Mouse (Mus musculus) midbrain, postnatal 0 days (tissue): Measurements from ENCODE around the gene Ap4e1. TPM values are rescaled to one million over a fixed set of nuclear protein-coding genes. Genes with fewer than 3 reads are reported as not detected.
"Not testable (repeated sequence)": the region's sequence is repeated elsewhere in the genome, so short reads cannot be mapped to it uniquely, and the experiment has no call there.

Source experiments
- ATAC-seq: fragments of 200-750 bp; cut with Nextera tagmentation; 2 replicates; pipeline ENCODE4 v1.8.0; 2017; ENCODE audit warnings: moderate number of reproducible peaks, mild to moderate bottlenecking, moderate TSS enrichment, moderate library complexity; ENCODE audit not compliant: low FRiP score
- DNase-seq: peaks from one replicate; pipeline ENCODE4 v3.0.0-alpha.2; 2015; ENCODE audit warnings: low spot score
- H3K27ac ChIP-seq: fragments of 300-500 bp; sonication (generic); 2 replicates; pipeline ENCODE4 v1.5.1; 2014; ENCODE audit warnings: low read depth, mild to moderate bottlenecking, low read length, mixed read lengths
- H3K27me3 ChIP-seq: fragments of 300-500 bp; sonication (generic); 2 replicates; pipeline ENCODE4 v1.6.1; 2014; ENCODE audit warnings: low read length, control low read depth, mixed read lengths; ENCODE audit not compliant: insufficient read depth
- H3K36me3 ChIP-seq: fragments of 300-500 bp; sonication (generic); 2 replicates; pipeline ENCODE4 v1.6.1; 2014; ENCODE audit warnings: low read length, control low read depth, mixed read lengths; ENCODE audit not compliant: insufficient read depth
- H3K4me1 ChIP-seq: fragments of 300-500 bp; sonication (generic); 2 replicates; pipeline ENCODE4 v1.6.1; 2014; ENCODE audit warnings: mild to moderate bottlenecking, control low read depth, antibody characterized with exemption, low read length, mixed read lengths; ENCODE audit not compliant: insufficient read depth
- H3K4me2 ChIP-seq: fragments of 300-500 bp; sonication (generic); 2 replicates; pipeline ENCODE4 v1.6.1; 2014; ENCODE audit warnings: low read depth, mild to moderate bottlenecking, low read length, mixed read lengths; ENCODE audit not compliant: poor library complexity, severe bottlenecking
- H3K4me3 ChIP-seq: fragments of 300-500 bp; sonication (generic); 2 replicates; pipeline ENCODE4 v1.5.1; 2014; ENCODE audit warnings: low read depth, mild to moderate bottlenecking, low read length, moderate library complexity
- H3K9ac ChIP-seq: fragments of 300-500 bp; sonication (generic); replicated peaks from 2 replicates; pipeline ENCODE4 v1.6.1; 2014; ENCODE audit warnings: mild to moderate bottlenecking, low read length, moderate library complexity, mixed read lengths; ENCODE audit not compliant: poor library complexity, severe bottlenecking
- H3K9me3 ChIP-seq: fragments of 300-500 bp; sonication (generic); 2 replicates; pipeline ENCODE4 v1.6.1; 2016; ENCODE audit warnings: low read length, control low read depth
- CTCF ChIP-seq: IDR thresholded peaks from 2 replicates; pipeline ENCODE4 v1.5.1; 2016; ENCODE audit warnings: antibody characterized with exemption, mild to moderate bottlenecking
- WGBS: fragments of 180-500 bp; shearing (Covaris S2); extraction: QIAGEN DNeasy Blood & Tissue Kit; methylation state at CpG from one replicate; pipeline ENCODE4 v1.1.7; 2014; 5-methylcytosine and 5-hydroxymethylcytosine counted together
- microRNA-seq: library from miRNA; unstranded; fragments of <30 nt; microRNA quantifications from one replicate; pipeline ENCODE4, GENCODE M21; 2016; ENCODE audit warnings: borderline number of aligned reads
- polyA plus RNA-seq: library from polyadenylated mRNA; unstranded; fragments of >200 nt; fragmentation: Nextera tagmentation; extraction: Ambion mirVana; gene quantifications from 2 replicates; pipeline ENCODE4 v1.2.1, GENCODE M21; 2015
- total RNA-seq: library from RNA; depleted of rRNA; stranded (reverse); fragments of >200 nt; gene quantifications from 2 replicates; pipeline ENCODE4 v1.2.3, GENCODE M21; 2014; rRNA removed

Ap4e1 gene
- total and polyA plus RNA-seq, 2 experiments from 2014 or later, result 7.0 to 13.1 TPM

DNA sequence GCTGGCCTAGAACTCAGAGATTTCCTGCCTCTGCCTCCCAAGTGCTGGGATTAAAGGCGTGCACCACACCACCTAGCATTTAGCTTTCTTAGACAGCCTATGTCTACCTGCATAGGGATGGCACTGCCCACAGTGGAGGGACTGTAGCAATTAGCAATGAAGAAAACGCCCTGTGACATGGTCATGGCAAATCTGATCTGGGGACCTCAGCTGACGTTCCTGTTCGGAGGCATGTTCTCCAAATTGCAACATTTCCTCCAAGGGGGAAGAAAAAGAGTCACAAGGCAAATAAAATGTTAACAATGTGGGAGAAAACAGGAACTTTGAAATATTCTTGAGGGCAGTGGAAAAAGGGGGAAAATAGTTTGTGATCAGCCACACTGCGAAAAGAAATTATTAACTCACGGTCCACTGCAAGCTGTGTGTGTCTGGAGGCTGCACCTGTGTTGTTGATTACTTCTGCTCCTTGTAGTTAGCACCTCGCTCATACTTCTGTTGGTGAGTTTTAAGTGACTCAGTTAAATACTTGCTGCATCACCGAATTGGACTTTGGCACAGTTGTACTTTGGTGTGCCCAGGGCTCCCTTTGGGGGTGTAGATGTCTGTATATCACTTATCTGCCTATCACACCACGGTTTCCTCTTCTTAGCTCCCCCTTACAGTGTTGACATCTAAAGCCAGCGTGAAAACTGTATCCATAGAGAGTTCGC is 71.5 kb downstream of the Ap4e1 start:
- Histone ChIP-seq H3K9me3 (no peaks in the 10 kb centered on the region), H3K9ac (no peak overlapping the region), H3K4me2 (no peak overlapping the region), H3K4me3 (no peak overlapping the region), H3K4me1 (no peaks in the 10 kb centered on the region), H3K27me3 (no peaks in the 10 kb centered on the region), H3K27ac (no peak overlapping the region), H3K36me3 (no peaks in the 10 kb centered on the region)
- no peak for TF ChIP-seq CTCF
- WGBS, result 93% methylated on average over 11 of the region's 11 CpGs
- ATAC-seq, result no peak
- no peak for DNase-seq

DNA sequence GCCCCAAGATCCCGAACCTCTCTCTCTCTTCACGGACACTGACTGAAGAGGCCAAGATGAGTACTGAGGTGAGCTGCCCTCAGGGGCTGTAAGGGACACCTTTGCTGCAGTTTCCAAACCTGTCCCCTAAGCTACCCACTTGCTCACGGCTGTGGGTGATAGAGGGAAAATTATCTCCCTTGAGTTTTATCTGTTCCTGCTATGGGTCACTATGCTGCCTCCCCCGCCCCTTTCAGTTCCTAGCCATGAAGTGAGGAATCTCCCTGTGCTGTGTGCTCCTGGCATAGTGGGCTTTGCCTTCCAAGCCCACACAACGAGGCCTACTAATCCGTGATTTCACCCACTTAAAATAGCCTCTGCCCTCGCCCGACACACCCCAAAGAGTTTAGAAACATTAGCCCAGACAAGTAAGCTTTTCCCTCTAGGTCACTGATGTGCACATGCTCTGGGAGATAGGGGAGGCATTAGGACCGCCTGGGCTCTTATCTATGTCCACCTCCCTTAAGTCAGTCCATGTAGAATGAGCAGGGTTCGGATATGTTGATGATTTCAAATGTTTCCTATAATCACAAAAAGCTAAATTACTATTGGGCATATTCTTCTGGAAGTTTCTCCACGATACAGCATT is 72.2 kb downstream of the Ap4e1 start:
- H3K4me2 ChIP-seq, result no peak overlapping the region
- no peaks in the 10 kb centered on the region for H3K36me3 ChIP-seq
- no peaks in the 10 kb centered on the region for H3K9me3 ChIP-seq
- no peak for DNase-seq
- no peak for ATAC-seq
- H3K4me1 ChIP-seq, result no peaks in the 10 kb centered on the region
- no peak overlapping the region for H3K4me3 ChIP-seq
- no peak for TF ChIP-seq CTCF
- H3K27me3 ChIP-seq, result no peaks in the 10 kb centered on the region
- H3K27ac ChIP-seq, result no peak overlapping the region
- no peak overlapping the region for H3K9ac ChIP-seq
- 93% methylated on average over 11 of the region's 11 CpGs for WGBS

DNA sequence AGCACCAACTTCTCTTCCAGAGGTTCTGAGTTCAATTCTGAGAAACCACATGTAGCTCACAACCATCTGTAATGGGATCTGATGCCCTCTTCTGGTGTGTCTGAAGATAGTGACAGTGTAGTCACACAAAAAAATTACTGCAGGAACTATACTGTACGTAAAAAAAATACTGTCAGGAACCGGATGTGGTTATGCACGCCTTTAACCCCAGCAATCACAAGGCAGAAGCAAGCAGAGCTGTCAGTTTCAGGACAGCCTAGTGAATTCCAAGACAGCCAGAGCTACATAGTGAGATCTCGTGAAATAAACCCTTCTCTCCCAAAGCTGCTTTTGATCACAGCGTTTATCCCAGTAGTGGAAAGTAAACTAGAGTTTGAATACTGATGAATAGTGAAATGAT is 77.7 kb downstream of the Ap4e1 start:
- no peaks in the 10 kb centered on the region for H3K9me3 ChIP-seq
- no peak for DNase-seq
- ATAC-seq, result no peak
- 91% methylated on average over 5 of the region's 5 CpGs for WGBS
- no peak overlapping the region for H3K4me2 ChIP-seq
- TF ChIP-seq CTCF, result no peak
- no peaks in the 10 kb centered on the region for H3K4me1 ChIP-seq
- H3K4me3 ChIP-seq, result no peak overlapping the region
- no peak overlapping the region for H3K9ac ChIP-seq
- no peaks in the 10 kb centered on the region for H3K27me3 ChIP-seq
- H3K36me3 ChIP-seq, result no peaks in the 10 kb centered on the region
- H3K27ac ChIP-seq, result no peak overlapping the region

DNA sequence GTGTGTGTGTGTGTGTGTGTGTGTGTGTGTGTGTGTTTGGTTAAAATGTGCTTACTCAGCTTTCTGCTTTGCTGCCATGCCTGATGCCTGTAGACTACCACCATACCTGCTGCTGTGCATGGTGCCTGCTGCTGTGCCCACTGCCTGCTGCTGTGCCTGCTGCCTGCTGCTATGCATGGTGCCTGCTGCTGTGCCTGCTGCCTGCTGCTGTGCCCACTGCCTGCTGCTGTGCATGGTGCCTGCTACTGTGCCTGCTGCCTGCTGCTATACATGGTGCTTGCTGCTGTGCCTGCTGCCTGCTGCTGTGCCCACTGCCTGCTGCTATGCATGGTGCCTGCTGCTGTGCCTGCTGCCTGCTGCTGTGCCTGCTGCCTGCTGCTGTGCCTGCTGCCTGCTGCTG is 81.6 kb downstream of the Ap4e1 start:
- not testable (repeated sequence) for ATAC-seq, H3K4me3 ChIP-seq, H3K27me3 ChIP-seq, H3K4me1 ChIP-seq, H3K4me2 ChIP-seq, H3K9ac ChIP-seq, H3K9me3 ChIP-seq, DNase-seq, H3K27ac ChIP-seq, H3K36me3 ChIP-seq

DNA sequence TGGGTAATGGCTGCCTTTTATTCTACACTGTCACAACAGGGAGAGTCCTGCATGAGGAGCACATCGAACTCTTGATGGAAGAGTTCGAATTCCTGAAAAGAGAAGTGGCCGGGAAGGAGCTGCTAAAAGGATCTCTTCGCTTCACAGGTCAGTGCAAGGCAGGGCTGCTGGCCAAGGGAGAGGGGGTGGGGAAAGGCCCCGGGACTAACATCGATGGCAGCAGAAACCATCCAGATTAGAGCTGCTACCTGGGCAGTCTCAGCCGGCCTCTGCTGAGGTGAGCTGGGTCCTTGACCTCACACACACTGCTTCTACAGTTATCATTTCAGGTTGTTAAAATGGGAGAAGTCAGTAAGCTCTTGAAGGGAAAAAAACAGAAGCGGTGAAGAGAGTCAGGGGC is 83.5 kb downstream of the Ap4e1 start:
- no peaks in the 10 kb centered on the region for H3K4me1 ChIP-seq
- H3K36me3 ChIP-seq, result 0 out of 2 replicates have a peak, but pooled peaks cover 3% of the 10 kb centered on the region
- 75% methylated on average over 8 of the region's 8 CpGs for WGBS
- TF ChIP-seq CTCF, result no peak
- no peak overlapping the region for H3K4me3 ChIP-seq
- H3K9ac ChIP-seq, result no peak overlapping the region
- ATAC-seq (no peak), DNase-seq (no peak)
- H3K9me3 ChIP-seq, result no peaks in the 10 kb centered on the region
- H3K27me3 ChIP-seq, result no peaks in the 10 kb centered on the region
- no peak overlapping the region for H3K4me2 ChIP-seq
- no peak overlapping the region for H3K27ac ChIP-seq

DNA sequence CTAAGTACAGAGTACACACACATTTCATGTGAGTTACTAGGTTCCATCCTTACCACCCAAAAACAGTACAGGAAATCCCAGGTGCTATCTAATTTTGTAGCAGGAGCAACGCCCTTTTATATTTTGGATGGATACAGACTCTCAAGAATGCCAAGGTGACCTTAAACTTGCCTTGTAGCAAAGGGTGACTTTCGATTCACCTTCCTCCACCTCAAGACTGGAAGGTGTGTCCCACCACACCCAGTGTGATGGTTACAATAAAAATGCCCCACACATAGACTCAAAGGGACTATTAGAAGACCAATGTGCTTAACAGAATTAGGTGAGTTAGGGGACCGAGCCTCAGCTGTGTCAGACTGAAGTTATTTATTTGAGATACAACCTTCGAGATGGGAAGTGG is 100.5 kb downstream of the Ap4e1 start:
- peaks cover 11% of the 10 kb centered on the region for H3K36me3 ChIP-seq
- no peak for DNase-seq
- no peak overlapping the region for H3K27ac ChIP-seq
- no peaks in the 10 kb centered on the region for H3K27me3 ChIP-seq
- no peak overlapping the region for H3K9ac ChIP-seq
- no peak for TF ChIP-seq CTCF
- no peak for ATAC-seq
- WGBS, result 96% methylated on average over 4 of the region's 4 CpGs
- H3K4me3 ChIP-seq, result no peak overlapping the region
- H3K9me3 ChIP-seq, result no peaks in the 10 kb centered on the region
- H3K4me1 ChIP-seq, result no peaks in the 10 kb centered on the region
- H3K4me2 ChIP-seq, result no peak overlapping the region

Small RNA genes within 50 kb of the gene (microRNA-seq; reads per million reads assigned to microRNA genes)
- not detected for gene Gm24081

Other genes starting within 250 kb of the Ap4e1 start
- gene Usp50, start 225.2 kb upstream of the Ap4e1 start, total RNA-seq, result 0.11 TPM in 1 of 2 replicates, not detected in the other
- gene Usp50, start 225.2 kb upstream of the Ap4e1 start, polyA plus RNA-seq, result 1.2 and 2.0 TPM in 2 replicates
- 23.6 and 35.2 TPM in 2 replicates for gene Trpm7, start 132.5 kb upstream of the Ap4e1 start, total RNA-seq
- gene Trpm7, start 132.5 kb upstream of the Ap4e1 start, polyA plus RNA-seq, result 23.6 and 23.8 TPM in 2 replicates
- 41.5 and 45.7 TPM in 2 replicates for gene Sppl2a, start 75.5 kb upstream of the Ap4e1 start, total RNA-seq
- gene Sppl2a, start 75.5 kb upstream of the Ap4e1 start, polyA plus RNA-seq, result 27.1 and 28.0 TPM in 2 replicates
- gene Blvra, start 61.9 kb downstream of the Ap4e1 start, total RNA-seq, result 9.4 and 12.1 TPM in 2 replicates
- gene Blvra, start 61.9 kb downstream of the Ap4e1 start, polyA plus RNA-seq, result 29.4 and 30.6 TPM in 2 replicates
- gene Ncaph, start 125.2 kb downstream of the Ap4e1 start, total RNA-seq, result 4.0 and 6.6 TPM in 2 replicates
- 6.3 and 6.7 TPM in 2 replicates for gene Ncaph, start 125.2 kb downstream of the Ap4e1 start, polyA plus RNA-seq
- gene Itpripl1, start 134.7 kb downstream of the Ap4e1 start, total RNA-seq, result 9.6 and 11.2 TPM in 2 replicates
- 7.0 and 7.6 TPM in 2 replicates for gene Itpripl1, start 134.7 kb downstream of the Ap4e1 start, polyA plus RNA-seq
- 0.66 TPM in 1 of 2 replicates, not detected in the other for gene 1810024B03Rik, start 199.6 kb downstream of the Ap4e1 start, total RNA-seq
- 0.96 and 1.2 TPM in 2 replicates for gene 1810024B03Rik, start 199.6 kb downstream of the Ap4e1 start, polyA plus RNA-seq
- 95.1 and 106 TPM in 2 replicates for gene Snrnp200, start 199.7 kb downstream of the Ap4e1 start, total RNA-seq
- 32.5 and 32.9 TPM in 2 replicates for gene Snrnp200, start 199.7 kb downstream of the Ap4e1 start, polyA plus RNA-seq
- 27.5 and 33.9 TPM in 2 replicates for gene Ciao1, start 239.1 kb downstream of the Ap4e1 start, total RNA-seq
- 23.9 and 29.8 TPM in 2 replicates for gene Ciao1, start 239.1 kb downstream of the Ap4e1 start, polyA plus RNA-seq
- gene Tmem127, start 239.2 kb downstream of the Ap4e1 start, total RNA-seq, result 108 and 131 TPM in 2 replicates
- gene Tmem127, start 239.2 kb downstream of the Ap4e1 start, polyA plus RNA-seq, result 74.0 and 75.5 TPM in 2 replicates